Mouse (Mus musculus): ENCODE data around the gene Dach2.

GRCm38 (mm10) chrX:113833062-113833461 lies 535.8 kb downstream of the Dach2 start:
- no peak for TF ChIP-seq CTCF (IDR thresholded peaks at IDR 0.05; ENCODE audit: insufficient read depth, low read length)
- no peak for TF ChIP-seq POLR2A (IDR thresholded peaks at IDR 0.05; ENCODE audit: borderline replicate concordance, extremely low read depth, low read depth, low read length)

Measured in lung, adult 2 months (tissue).